1 mouse cellular context compared by ENCODE assay signal in the genomic region with DNA sequence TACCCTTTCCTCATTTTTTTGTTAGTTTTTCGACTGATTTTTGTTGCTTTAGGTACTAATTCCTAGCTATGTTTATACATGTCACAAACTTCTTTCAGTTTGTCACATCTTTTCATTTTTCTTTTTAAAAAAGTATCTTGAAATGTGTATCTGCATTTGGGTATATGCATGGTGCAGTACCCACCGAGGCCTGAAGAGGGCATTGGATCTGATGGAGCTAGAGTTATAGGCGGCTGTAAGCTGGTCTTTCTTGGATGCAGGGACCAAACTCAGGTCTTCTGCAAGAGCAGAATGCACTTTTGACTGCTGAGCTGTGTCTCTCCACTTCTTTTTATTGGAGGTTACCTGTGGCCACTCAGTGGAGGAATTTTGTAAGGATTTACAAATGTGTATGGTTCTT.
TF ChIP-seq lines count a peak whose summit lies in the region.

No protein-coding gene starts in this region.

TF ChIP-seq in MEL, 35 proteins besides CTCF, POLR2A, EP300 and RAD21:
- TF ChIP-seq NELFE (IDR thresholded peaks at IDR 0.05; ENCODE audit: low read depth, low read length): no peak
- TF ChIP-seq MAZ (IDR thresholded peaks at IDR 0.05; ENCODE audit: low read depth, low read length): no peak
- no peak for TF ChIP-seq MYB (IDR thresholded peaks at IDR 0.05; ENCODE audit: low read depth, low read length)
- TF ChIP-seq ELF1 (IDR thresholded peaks at IDR 0.05; ENCODE audit: low read depth, low read length): no peak
- TF ChIP-seq TCF12 (IDR thresholded peaks at IDR 0.05; ENCODE audit: low read depth, low read length): no peak
- TF ChIP-seq USF1 (IDR thresholded peaks at IDR 0.05; ENCODE audit: low read depth, low read length): no peak
- no peak for TF ChIP-seq TBP (IDR thresholded peaks at IDR 0.05; ENCODE audit: low read depth, low read length)
- TF ChIP-seq JUND (IDR thresholded peaks at IDR 0.05; ENCODE audit: low read depth, low read length): no peak
- no peak for TF ChIP-seq BHLHE40 (IDR thresholded peaks at IDR 0.05; ENCODE audit: borderline replicate concordance, low read depth, low read length)
- no peak for TF ChIP-seq E2F4 (IDR thresholded peaks at IDR 0.05; ENCODE audit: borderline replicate concordance, low read depth, low read length)
- no peak for TF ChIP-seq MEF2A (IDR thresholded peaks at IDR 0.05; ENCODE audit: extremely low read depth, insufficient replicate concordance, low read depth, low read length, poor library complexity, severe bottlenecking)
- no peak for TF ChIP-seq MAFK (IDR thresholded peaks at IDR 0.05; ENCODE audit: borderline replicate concordance, low read depth, low read length)
- no peak for TF ChIP-seq CHD1 (IDR thresholded peaks at IDR 0.05; ENCODE audit: low read depth, low read length)
- TF ChIP-seq ZC3H11A (IDR thresholded peaks at IDR 0.05; ENCODE audit: low read depth, low read length): no peak
- TF ChIP-seq MAX (IDR thresholded peaks at IDR 0.05; ENCODE audit: low read length): no peak
- TF ChIP-seq POLR2AphosphoS5 (IDR thresholded peaks at IDR 0.05; ENCODE audit: borderline replicate concordance, low read depth, low read length): no peak
- no peak for TF ChIP-seq RCOR1 (IDR thresholded peaks at IDR 0.05; ENCODE audit: low read depth, low read length)
- no peak for TF ChIP-seq ZNF384 (IDR thresholded peaks at IDR 0.05; ENCODE audit: low read depth, low read length)
